Mouse (Mus musculus) Patski (cell line): ENCODE measurements at regions not wholly inside any gene's neighbourhood (a gene's known extent, or its start where the extent isn't known, plus 50 kb on each side); places are given as distances from the start of the nearest gene placed in this dataset.

Source experiments
- ATAC-seq: fragments of 100-300 bp; one replicate; pipeline ENCODE4 v1.8.0; 2021
- CTCF ChIA-PET: fragments of 350-600 bp; sonication (Branson Sonifier 250); formaldehyde crosslinking; loops from one replicate; lab custom pipeline; 2022; ENCODE audit warnings: inconsistent platforms; lab: Charles Lee
- POLR2A ChIA-PET: fragments of 350-600 bp; sonication (Branson Sonifier 250); formaldehyde crosslinking; loops from one replicate; lab custom pipeline; 2022; ENCODE audit warnings: antibody characterized with exemption, inconsistent platforms; lab: Charles Lee
- DNase-seq: peaks from one replicate; pipeline ENCODE4 v3.0.0-alpha.2; 2011; ENCODE audit warnings: low read depth, low spot score
- H3K27me3 ChIP-seq: fragments of 371-371 bp; one replicate; pipeline ENCODE4 v1.5.1; 2021
- CTCF ChIP-seq: fragments of 100-300 bp; IDR thresholded peaks from one replicate; pipeline ENCODE4 v1.5.1; 2021
- in situ Hi-C: fragments of 300-500 bp; cut with MboI; formaldehyde crosslinking; loops from 3 replicates; pipeline ENCODE4 v1.11.1; 2018; ENCODE audit warnings: low pct_unique_long_range_greater_than_20kb, mixed read lengths

- H3K27me3 ChIP-seq, result no peaks in the 10 kb centered on the region
- DNase-seq (peak; percentile 39), ATAC-seq (peak; percentile 90)
- no peak for TF ChIP-seq CTCF
- ChIA-PET POLR2A (no interaction called here), CTCF (interaction anchor here (1.1 to 2.0 kb wide), 3 partner anchors 8 to 15 kb away, joined by 3 to 4 read pairs (median 4); no protein-coding TSS in a partner anchor)
- in situ Hi-C loops, result no loop called here
Observed at GRCm38 (mm10) chr8:115414061-115414473, 293.5 kb downstream of the Maf start.

GRCm38 (mm10) chr8:115411756-115412155 lies 295.8 kb downstream of the Maf start:
- DNase-seq (no peak), ATAC-seq (no peak)
- ChIA-PET CTCF (interaction anchor here (1.1 to 1.3 kb wide), 2 partner anchors 11 to 20 kb away, joined by 3 to 5 read pairs; no protein-coding TSS in a partner anchor), POLR2A (interaction anchor here (1.4 kb wide), 1 partner anchor 8 kb away, joined by 3 read pairs; no protein-coding TSS in a partner anchor)
- in situ Hi-C loops, result no loop called here
- no peak for TF ChIP-seq CTCF
- no peaks in the 10 kb centered on the region for H3K27me3 ChIP-seq

GRCm38 (mm10) chr8:115411061-115411460 lies 296.5 kb downstream of the Maf start:
- in situ Hi-C loops, result no loop called here

GRCm38 (mm10) chr8:115410191-115410590 lies 297.4 kb downstream of the Maf start:
- in situ Hi-C loops, result no loop called here
- ChIA-PET POLR2A (no interaction called here), CTCF (interaction anchor here (0.6 to 0.9 kb wide), 2 partner anchors 7 to 461 kb away, joined by 3 to 4 read pairs; no protein-coding TSS in a partner anchor)
- ATAC-seq (no peak), DNase-seq (no peak)
- no peaks in the 10 kb centered on the region for H3K27me3 ChIP-seq
- TF ChIP-seq CTCF, result no peak

More at GRCm38 (mm10) chr8:115411061-115411460, 296.5 kb downstream of the Maf start:
- ChIA-PET CTCF (interaction anchor here (0.9 to 1.3 kb wide), 2 partner anchors 8 to 11 kb away, joined by 4 to 5 read pairs; no protein-coding TSS in a partner anchor), POLR2A (interaction anchor here (0.5 kb wide), 1 partner anchor 638 kb away, joined by 5 read pairs; no protein-coding TSS in a partner anchor)
- ATAC-seq (no peak), DNase-seq (no peak)
- no peak for TF ChIP-seq CTCF
- H3K27me3 ChIP-seq, result no peaks in the 10 kb centered on the region

- no peak for ATAC-seq
- POLR2A ChIA-PET, result no interaction called here
- in situ Hi-C loops, result no loop called here
- no peak for DNase-seq
- CTCF ChIA-PET, result interaction anchor here (1.0 kb wide), 1 partner anchor 9 kb away, joined by 3 read pairs; no protein-coding TSS in a partner anchor
- H3K27me3 ChIP-seq, result no peaks in the 10 kb centered on the region
- TF ChIP-seq CTCF, result no peak
Observed at GRCm38 (mm10) chr8:115407535-115407934, 300.1 kb downstream of the Maf start.

GRCm38 (mm10) chr8:115403601-115404000 lies 304.0 kb downstream of the Maf start:
- no peak for DNase-seq
- no peaks in the 10 kb centered on the region for H3K27me3 ChIP-seq
- in situ Hi-C loops, result no loop called here
- no peak for ATAC-seq
- CTCF ChIA-PET, result interaction anchor here (0.6 to 2.4 kb wide), 5 partner anchors 7 to 306 kb away, joined by 3 to 7 read pairs (median 4); no protein-coding TSS in a partner anchor
- POLR2A ChIA-PET, result interaction anchor here (0.6 to 1.0 kb wide), 2 partner anchors 9 to 299 kb away, joined by 3 read pairs; no protein-coding TSS in a partner anchor
- no peak for TF ChIP-seq CTCF

GRCm38 (mm10) chr8:115402471-115403197 lies 305.0 kb downstream of the Maf start:
- no peak for DNase-seq
- in situ Hi-C loops, result no loop called here
- no peak for ATAC-seq
- POLR2A ChIA-PET, result interaction anchor here (0.6 kb wide), 1 partner anchor 300 kb away, joined by 3 read pairs; no protein-coding TSS in a partner anchor
- TF ChIP-seq CTCF, result peak; percentile 62
- no peaks in the 10 kb centered on the region for H3K27me3 ChIP-seq
- CTCF ChIA-PET, result interaction anchor here (0.7 to 2.4 kb wide), 6 partner anchors 8 to 307 kb away, joined by 3 to 7 read pairs (median 4); no protein-coding TSS in a partner anchor
